In the genomic region with DNA sequence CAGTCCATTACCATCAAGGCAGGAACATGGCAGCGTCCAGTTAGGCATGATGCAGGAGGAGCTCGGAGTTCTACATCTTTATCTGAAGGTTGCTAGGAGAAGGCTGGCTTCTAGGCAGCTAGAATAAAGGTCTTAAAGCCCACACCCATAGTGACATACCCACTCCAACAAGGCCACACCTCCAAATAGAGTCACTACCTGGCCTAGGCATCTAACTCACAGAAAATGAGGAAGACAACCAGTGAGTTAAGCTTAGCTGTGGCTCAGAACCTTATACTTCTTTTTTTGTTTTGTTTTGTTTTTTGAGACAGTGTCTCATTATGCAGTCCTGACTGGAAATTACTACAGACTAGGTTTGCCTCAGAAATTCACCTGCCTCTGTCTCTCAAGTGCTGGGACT, we compare ENCODE assay signal across 16 mouse cellular contexts.
"Had no signal": no experiment of that assay in that cellular context is flagged by ENCODE, and none has a peak within 500 bp of the region (broad histone marks: within the 10 kb centered on the region; RNA-seq: fewer than 3 reads in every experiment).

No protein-coding gene starts in this region.

- H3K9ac ChIP-seq: lung, embryonic 14.5 days; midbrain, embryonic 13.5 days; midbrain, embryonic 15.5 days; neural tube, embryonic 12.5 days had no signal

- ATAC-seq: midbrain, embryonic 13.5 days; midbrain, embryonic 15.5 days had no signal

- H3K4me2 ChIP-seq: lung, embryonic 14.5 days; midbrain, embryonic 13.5 days; midbrain, embryonic 15.5 days; neural tube, embryonic 12.5 days had no signal

- DNase-seq: lung, adult 18-20 months; lung, embryonic 14.5 days; lung, postnatal 10 days; lung, postnatal 4 days; retina, postnatal 1 day; right cerebral cortex, adult 18-20 months; right cerebral cortex, postnatal 25 days; right cerebral cortex, postnatal 4 days; spleen, adult 18-20 months; thymus, adult 2 months; thymus, postnatal 25 days; thymus, postnatal 4 days had no signal

- H3K4me3 ChIP-seq: midbrain, embryonic 10.5 days; midbrain, embryonic 13.5 days; midbrain, embryonic 15.5 days; neural tube, embryonic 12.5 days had no signal

- H3K36me3 ChIP-seq: midbrain, embryonic 10.5 days; midbrain, embryonic 13.5 days; midbrain, embryonic 15.5 days; neural tube, embryonic 12.5 days had no signal

- H3K9me3 ChIP-seq: midbrain, embryonic 10.5 days; midbrain, embryonic 13.5 days; midbrain, embryonic 15.5 days; neural tube, embryonic 12.5 days had no signal

- H3K27me3 ChIP-seq: midbrain, embryonic 13.5 days; midbrain, embryonic 15.5 days; neural tube, embryonic 12.5 days had no signal

- H3K4me1 ChIP-seq: midbrain, embryonic 15.5 days; neural tube, embryonic 12.5 days had no signal

- H3K27ac ChIP-seq: midbrain, embryonic 10.5 days; midbrain, embryonic 13.5 days; midbrain, embryonic 15.5 days; neural tube, embryonic 12.5 days had no signal
